Mouse (Mus musculus): ENCODE measurements around the gene Cdk19. TPM values are rescaled to one million over a fixed set of nuclear protein-coding genes. Genes with fewer than 3 reads are reported as not detected.

Gene Cdk19
- total and polyA plus RNA-seq, 2 experiments from 2014 or later: 3.9 to 11.8 TPM

GRCm38 (mm10) chr10:40524991-40525390 lies 185.6 kb downstream of the Cdk19 start:
- peaks cover 4% of the 10 kb centered on the region for H3K4me1 ChIP-seq (ENCODE audit: insufficient read depth, low read length)
- no peak overlapping the region for H3K9ac ChIP-seq (replicated peaks; ENCODE audit: low read length, poor library complexity, severe bottlenecking)
- H3K9me3 ChIP-seq (ENCODE audit: low read length): no peaks in the 10 kb centered on the region
- H3K27ac ChIP-seq (ENCODE audit: low read depth, low read length): no peak overlapping the region
- no peaks in the 10 kb centered on the region for H3K36me3 ChIP-seq (ENCODE audit: insufficient read depth, low read length)
- peak; percentile 93 for TF ChIP-seq CTCF (IDR thresholded peaks at IDR 0.05)
- 29% methylated on average over 10 of the region's 10 CpGs for WGBS
- no peak for ATAC-seq (ENCODE audit: low FRiP score)
- H3K4me3 ChIP-seq (ENCODE audit: low read depth, low read length): no peak overlapping the region
- DNase-seq (ENCODE audit: low spot score): peak; percentile 85
- H3K4me2 ChIP-seq (ENCODE audit: low read depth, low read length, poor library complexity, severe bottlenecking): no peak overlapping the region
- no peaks in the 10 kb centered on the region for H3K27me3 ChIP-seq (ENCODE audit: insufficient read depth, low read length)

GRCm38 (mm10) chr10:40525616-40526155 lies 186.3 kb downstream of the Cdk19 start:
- no peak for TF ChIP-seq CTCF (IDR thresholded peaks at IDR 0.05)
- DNase-seq (ENCODE audit: low spot score): no peak
- no peaks in the 10 kb centered on the region for H3K36me3 ChIP-seq (ENCODE audit: insufficient read depth, low read length)
- H3K4me2 ChIP-seq (ENCODE audit: low read depth, low read length, poor library complexity, severe bottlenecking): no peak overlapping the region
- H3K4me3 ChIP-seq (ENCODE audit: low read depth, low read length): no peak overlapping the region
- no peak for ATAC-seq (ENCODE audit: low FRiP score)
- H3K27me3 ChIP-seq (ENCODE audit: insufficient read depth, low read length): no peaks in the 10 kb centered on the region
- no peaks in the 10 kb centered on the region for H3K9me3 ChIP-seq (ENCODE audit: low read length)
- no peak overlapping the region for H3K9ac ChIP-seq (replicated peaks; ENCODE audit: low read length, poor library complexity, severe bottlenecking)
- peaks cover 4% of the 10 kb centered on the region for H3K4me1 ChIP-seq (ENCODE audit: insufficient read depth, low read length)
- WGBS: 71% methylated on average over 9 of the region's 9 CpGs
- H3K27ac ChIP-seq (ENCODE audit: low read depth, low read length): no peak overlapping the region

GRCm38 (mm10) chr10:40526301-40526761 lies 187.0 kb downstream of the Cdk19 start:
- H3K9ac ChIP-seq (replicated peaks; ENCODE audit: low read length, poor library complexity, severe bottlenecking): no peak overlapping the region
- H3K4me2 ChIP-seq (ENCODE audit: low read depth, low read length, poor library complexity, severe bottlenecking): no peak overlapping the region
- no peaks in the 10 kb centered on the region for H3K27me3 ChIP-seq (ENCODE audit: insufficient read depth, low read length)
- peaks cover 3% of the 10 kb centered on the region for H3K4me1 ChIP-seq (ENCODE audit: insufficient read depth, low read length)
- WGBS: 84% methylated on average over 8 of the region's 8 CpGs
- no peaks in the 10 kb centered on the region for H3K36me3 ChIP-seq (ENCODE audit: insufficient read depth, low read length)
- DNase-seq (ENCODE audit: low spot score) (no peak), ATAC-seq (ENCODE audit: low FRiP score) (no peak)
- H3K9me3 ChIP-seq (ENCODE audit: low read length): no peaks in the 10 kb centered on the region
- TF ChIP-seq CTCF (IDR thresholded peaks at IDR 0.05): no peak
- no peak overlapping the region for H3K27ac ChIP-seq (ENCODE audit: low read depth, low read length)
- no peak overlapping the region for H3K4me3 ChIP-seq (ENCODE audit: low read depth, low read length)

- H3K36me3 ChIP-seq (ENCODE audit: insufficient read depth, low read length): no peaks in the 10 kb centered on the region
- no peak overlapping the region for H3K4me2 ChIP-seq (ENCODE audit: low read depth, low read length, poor library complexity, severe bottlenecking)
- no peak overlapping the region for H3K27ac ChIP-seq (ENCODE audit: low read depth, low read length)
- no peaks in the 10 kb centered on the region for H3K9me3 ChIP-seq (ENCODE audit: low read length)
- ATAC-seq (ENCODE audit: low FRiP score) (no peak), DNase-seq (ENCODE audit: low spot score) (no peak)
- WGBS: 90% methylated on average over 3 of the region's 3 CpGs
- no peak overlapping the region for H3K9ac ChIP-seq (replicated peaks; ENCODE audit: low read length, poor library complexity, severe bottlenecking)
- no peak overlapping the region for H3K4me3 ChIP-seq (ENCODE audit: low read depth, low read length)
- H3K4me1 ChIP-seq (ENCODE audit: insufficient read depth, low read length): no peaks in the 10 kb centered on the region
- TF ChIP-seq CTCF (IDR thresholded peaks at IDR 0.05): no peak
- no peaks in the 10 kb centered on the region for H3K27me3 ChIP-seq (ENCODE audit: insufficient read depth, low read length)
Observed at GRCm38 (mm10) chr10:40526986-40527385, 187.6 kb downstream of the Cdk19 start.

GRCm38 (mm10) chr10:40527573-40527972 lies 188.2 kb downstream of the Cdk19 start:
- WGBS: 60% methylated on average over 8 of the region's 8 CpGs
- no peak overlapping the region for H3K4me3 ChIP-seq (ENCODE audit: low read depth, low read length)
- H3K4me1 ChIP-seq (ENCODE audit: insufficient read depth, low read length): no peaks in the 10 kb centered on the region
- no peak for DNase-seq (ENCODE audit: low spot score)
- no peak overlapping the region for H3K9ac ChIP-seq (replicated peaks; ENCODE audit: low read length, poor library complexity, severe bottlenecking)
- no peak overlapping the region for H3K4me2 ChIP-seq (ENCODE audit: low read depth, low read length, poor library complexity, severe bottlenecking)
- no peaks in the 10 kb centered on the region for H3K9me3 ChIP-seq (ENCODE audit: low read length)
- no peak for TF ChIP-seq CTCF (IDR thresholded peaks at IDR 0.05)
- no peak for ATAC-seq (ENCODE audit: low FRiP score)
- no peaks in the 10 kb centered on the region for H3K36me3 ChIP-seq (ENCODE audit: insufficient read depth, low read length)
- no peaks in the 10 kb centered on the region for H3K27me3 ChIP-seq (ENCODE audit: insufficient read depth, low read length)
- H3K27ac ChIP-seq (ENCODE audit: low read depth, low read length): no peak overlapping the region

GRCm38 (mm10) chr10:40528668-40529067 lies 189.3 kb downstream of the Cdk19 start:
- no peaks in the 10 kb centered on the region for H3K4me1 ChIP-seq (ENCODE audit: insufficient read depth, low read length)
- H3K9ac ChIP-seq (replicated peaks; ENCODE audit: low read length, poor library complexity, severe bottlenecking): no peak overlapping the region
- 50% methylated on average over 8 of the region's 10 CpGs for WGBS
- no peak for ATAC-seq (ENCODE audit: low FRiP score)
- DNase-seq (ENCODE audit: low spot score): no peak
- no peaks in the 10 kb centered on the region for H3K27me3 ChIP-seq (ENCODE audit: insufficient read depth, low read length)
- H3K27ac ChIP-seq (ENCODE audit: low read depth, low read length): no peak overlapping the region
- no peak for TF ChIP-seq CTCF (IDR thresholded peaks at IDR 0.05)
- H3K4me2 ChIP-seq (ENCODE audit: low read depth, low read length, poor library complexity, severe bottlenecking): no peak overlapping the region
- no peaks in the 10 kb centered on the region for H3K9me3 ChIP-seq (ENCODE audit: low read length)
- H3K36me3 ChIP-seq (ENCODE audit: insufficient read depth, low read length): no peaks in the 10 kb centered on the region
- no peak overlapping the region for H3K4me3 ChIP-seq (ENCODE audit: low read depth, low read length)
